Mouse (Mus musculus) MEL (cell line): ENCODE measurements around the gene Pip5k1c. TPM values are rescaled to one million over a fixed set of nuclear protein-coding genes. Genes with fewer than 3 reads are reported as not detected.

Experiments
- DNase-seq: peaks from one replicate; pipeline ENCODE4 v3.0.0; 2011; ENCODE audit warnings: low read depth, low spot score
- H3K27ac ChIP-seq: 2 replicates; pipeline ENCODE4 v1.5.1; 2012; ENCODE audit warnings: low read depth, mild to moderate bottlenecking, control low read depth, low read length, moderate library complexity; ENCODE audit not compliant: control insufficient read depth
- H3K27me3 ChIP-seq, 2 experiments: fragments of 150-350 bp in 1 of 2; sonication (generic) in 1 of 2; 2 replicates each; pipeline ENCODE4 v1.6.1; 2012; ENCODE audit warnings: low read length in 2 of 2, mild to moderate bottlenecking in 2 of 2, improper control_type of control experiment in 1 of 2, moderate library complexity in 1 of 2; ENCODE audit not compliant: insufficient read depth in 2 of 2, control insufficient read depth in 1 of 2
- H3K36me3 ChIP-seq, 2 experiments: 2 replicates each; pipeline ENCODE4 v1.6.1; 2012 to 2014; ENCODE audit warnings: low read length in 2 of 2, improper control_type of control experiment in 1 of 2, inconsistent platforms in 1 of 2, mild to moderate bottlenecking in 1 of 2; ENCODE audit not compliant: insufficient read depth in 2 of 2, control insufficient read depth in 1 of 2
- H3K4me1 ChIP-seq, 2 experiments: fragments of 150-350 bp in 1 of 2; sonication (generic) in 1 of 2; 2 replicates each; pipeline ENCODE4 v1.6.1; 2012; ENCODE audit warnings: low read length in 2 of 2, improper control_type of control experiment in 1 of 2, mild to moderate bottlenecking in 1 of 2; ENCODE audit not compliant: insufficient read depth in 2 of 2, control insufficient read depth in 1 of 2
- H3K4me3 ChIP-seq, 2 experiments: fragments of 150-350 bp in 1 of 2; sonication (generic) in 1 of 2; 2 replicates each; pipeline ENCODE4 v1.5.1; 2012; ENCODE audit warnings: low read depth in 2 of 2, low read length in 2 of 2, mild to moderate bottlenecking in 2 of 2, moderate library complexity in 2 of 2, control low read depth in 1 of 2, improper control_type of control experiment in 1 of 2; ENCODE audit not compliant: control insufficient read depth in 1 of 2, insufficient read depth in 1 of 2
- H3K79me2 ChIP-seq: 2 replicates; pipeline ENCODE4 v1.6.1; 2012; ENCODE audit warnings: mild to moderate bottlenecking, low read length, moderate library complexity; ENCODE audit not compliant: control insufficient read depth, poor library complexity, insufficient read depth
- H3K9ac ChIP-seq: 2 replicates; pipeline ENCODE4 v1.6.1; 2012; ENCODE audit warnings: low read depth, mild to moderate bottlenecking, control low read depth, low read length, moderate library complexity; ENCODE audit not compliant: control insufficient read depth, poor library complexity, severe bottlenecking
- H3K9me3 ChIP-seq: fragments of 150-350 bp; sonication (generic); replicated peaks from 2 replicates; pipeline ENCODE4 v1.6.1; 2012; ENCODE audit warnings: mild to moderate bottlenecking, low read length, improper control_type of control experiment, moderate library complexity; ENCODE audit not compliant: insufficient read depth
- CHD1 ChIP-seq: IDR thresholded peaks from 2 replicates; pipeline ENCODE4 v1.6.1; 2012; ENCODE audit warnings: low read depth, mild to moderate bottlenecking, inconsistent platforms, low read length, improper control_type of control experiment
- CHD2 ChIP-seq: IDR thresholded peaks from 2 replicates; pipeline ENCODE4 v1.6.1; 2011; ENCODE audit warnings: low read length, improper control_type of control experiment
- CTCF ChIP-seq, 3 experiments: IDR thresholded peaks in 2 of 3; conservative IDR thresholded peaks in 1 of 3; 2 replicates each; pipeline ENCODE4 v1.5.1; 2011 to 2012; ENCODE audit warnings: low read length in 3 of 3, low read depth in 2 of 3, mild to moderate bottlenecking in 2 of 3, improper control_type of control experiment in 1 of 3, inconsistent platforms in 1 of 3, mixed read lengths in 1 of 3, moderate library complexity in 1 of 3; ENCODE audit not compliant: control insufficient read depth in 1 of 3, insufficient read depth in 1 of 3, poor library complexity in 1 of 3, severe bottlenecking in 1 of 3
- EP300 ChIP-seq, 2 experiments: IDR thresholded peaks; 2 replicates each; pipeline ENCODE4 v1.6.1; 2011; ENCODE audit warnings: improper control_type of control experiment in 2 of 2, low read length in 2 of 2, low read depth in 1 of 2, mild to moderate bottlenecking in 1 of 2
- ETS1 ChIP-seq: IDR thresholded peaks from 2 replicates; pipeline ENCODE4 v1.6.1; 2012; ENCODE audit warnings: low read depth, mild to moderate bottlenecking, inconsistent platforms, low read length, improper control_type of control experiment, moderate library complexity
- GATA1 ChIP-seq: IDR thresholded peaks from 2 replicates; pipeline ENCODE4 v1.6.1; 2011; ENCODE audit warnings: low read depth, low read length, improper control_type of control experiment
- HCFC1 ChIP-seq: IDR thresholded peaks from 2 replicates; pipeline ENCODE4 v1.6.1; 2012; ENCODE audit warnings: low read depth, mild to moderate bottlenecking, inconsistent platforms, low read length, improper control_type of control experiment, moderate library complexity
- MAX ChIP-seq: IDR thresholded peaks from 2 replicates; pipeline ENCODE4 v1.6.1; 2011; ENCODE audit warnings: low read length, improper control_type of control experiment
- MEF2A ChIP-seq: IDR thresholded peaks from 2 replicates; pipeline ENCODE4 v1.6.1; 2014; ENCODE audit warnings: low read depth, mild to moderate bottlenecking, inconsistent platforms, low read length, improper control_type of control experiment; ENCODE audit not compliant: poor library complexity, insufficient replicate concordance, severe bottlenecking; ENCODE audit errors: extremely low read depth
- MXI1 ChIP-seq: IDR thresholded peaks from 2 replicates; pipeline ENCODE4 v1.6.1; 2011; ENCODE audit warnings: mild to moderate bottlenecking, low read depth, low read length, improper control_type of control experiment
- MYC ChIP-seq: IDR thresholded peaks from 2 replicates; pipeline ENCODE4 v1.6.1; 2011; ENCODE audit warnings: low read depth, mild to moderate bottlenecking, low read length, improper control_type of control experiment, moderate library complexity
- POLR2A ChIP-seq, 2 experiments: IDR thresholded peaks; 2 replicates each; pipeline ENCODE4 v1.6.1; 2011 to 2012; ENCODE audit warnings: low read length in 2 of 2, mild to moderate bottlenecking in 2 of 2, control low read depth in 1 of 2, improper control_type of control experiment in 1 of 2, low read depth in 1 of 2, moderate library complexity in 1 of 2; ENCODE audit not compliant: control insufficient read depth in 1 of 2, insufficient read depth in 1 of 2, poor library complexity in 1 of 2
- POLR2AphosphoS5 ChIP-seq: IDR thresholded peaks from 2 replicates; pipeline ENCODE4 v1.6.1; 2012; ENCODE audit warnings: low read depth, borderline replicate concordance, mild to moderate bottlenecking, inconsistent platforms, low read length, moderate library complexity, mixed read lengths
- SIN3A ChIP-seq: IDR thresholded peaks from 2 replicates; pipeline ENCODE4 v1.6.1; 2012; ENCODE audit warnings: low read length, improper control_type of control experiment, inconsistent platforms
- TAL1 ChIP-seq: IDR thresholded peaks from 2 replicates; pipeline ENCODE4 v1.6.1; 2012; ENCODE audit warnings: mild to moderate bottlenecking, inconsistent platforms, low read length, moderate library complexity, mixed read lengths
- TBP ChIP-seq: IDR thresholded peaks from 2 replicates; pipeline ENCODE4 v1.8.0; 2011; ENCODE audit warnings: low read depth, low read length, improper control_type of control experiment
- TCF12 ChIP-seq: IDR thresholded peaks from 2 replicates; pipeline ENCODE4 v1.6.1; 2014; ENCODE audit warnings: low read depth, mild to moderate bottlenecking, inconsistent platforms, low read length, improper control_type of control experiment, moderate library complexity
- UBTF ChIP-seq: IDR thresholded peaks from 2 replicates; pipeline ENCODE4 v1.6.1; 2012; ENCODE audit warnings: low read depth, mild to moderate bottlenecking, inconsistent platforms, low read length, improper control_type of control experiment, moderate library complexity, borderline replicate concordance; ENCODE audit not compliant: insufficient read depth
- USF1 ChIP-seq: IDR thresholded peaks from 2 replicates; pipeline ENCODE4 v1.6.1; 2014; ENCODE audit warnings: low read depth, mild to moderate bottlenecking, inconsistent platforms, low read length, improper control_type of control experiment, moderate library complexity
- ZKSCAN1 ChIP-seq: IDR thresholded peaks from 2 replicates; pipeline ENCODE4 v1.6.1; 2012; ENCODE audit warnings: low read depth, mild to moderate bottlenecking, inconsistent platforms, low read length, improper control_type of control experiment, moderate library complexity
- ZNF384 ChIP-seq: IDR thresholded peaks from 2 replicates; pipeline ENCODE4 v1.6.1; 2012; ENCODE audit warnings: low read depth, mild to moderate bottlenecking, inconsistent platforms, low read length, improper control_type of control experiment
- polyA plus RNA-seq, 2 experiments: library from polyadenylated mRNA; stranded (reverse) in 1 of 2; unstranded in 1 of 2; fragments of >175 nt in 1 of 2; fragments of >200 nt in 1 of 2; gene quantifications; 2 replicates each; pipeline versions ENCODE4 v1.2.1 to v1.2.4; 2012; ENCODE audit warnings: low replicate concordance in 2 of 2, low read depth in 1 of 2; ENCODE audit not compliant: insufficient read length in 2 of 2, insufficient read depth in 1 of 2, missing spikeins in 1 of 2
- total RNA-seq: library from RNA; depleted of rRNA; stranded (reverse); fragments of 300-350 nt; gene quantifications from 2 replicates; pipeline ENCODE4 v1.2.3, GENCODE M21; 2012

Gene Pip5k1c
- total and polyA plus RNA-seq, 3 experiments, result 14.4 to 40.5 TPM; not detected in 1

GRCm38 (mm10) chr10:81300352-81300907 lies 7.7 kb downstream of the Pip5k1c start:
- Histone ChIP-seq H3K27ac (no peak overlapping the region), H3K4me1 (peaks cover 0 to 4% of the 10 kb centered on the region in 2 experiments; a peak in 1 of 4 replicates), H3K36me3 (no peaks in the 10 kb centered on the region), H3K9ac (no peak overlapping the region), H3K9me3 (no peaks in the 10 kb centered on the region), H3K4me3 (no peak overlapping the region), H3K79me2 (peaks cover 54% of the 10 kb centered on the region), H3K27me3 (no peaks in the 10 kb centered on the region)
- DNase-seq, result no peak
- TF ChIP-seq EP300 (IDR thresholded peaks at IDR 0.05; ENCODE audit: low read depth in 1 of 2, low read length in 2 of 2), result no peak
- no peak for TF ChIP-seq MEF2A
- no peak for TF ChIP-seq TBP
- no peak for TF ChIP-seq POLR2AphosphoS5
- TF ChIP-seq POLR2A (IDR thresholded peaks at IDR 0.05; ENCODE audit: control insufficient read depth in 1 of 2, insufficient read depth in 1 of 2, low read depth in 1 of 2, low read length in 2 of 2, poor library complexity in 1 of 2), result no peak
- TF ChIP-seq TAL1, result no peak
- TF ChIP-seq MAX, result no peak
- no peak for TF ChIP-seq SIN3A
- TF ChIP-seq UBTF, result no peak
- TF ChIP-seq HCFC1, result no peak
- no peak for TF ChIP-seq TCF12
- TF ChIP-seq CHD1, result no peak
- TF ChIP-seq MYC, result no peak

- H3K27ac ChIP-seq, result no peak overlapping the region
- no peak for TF ChIP-seq POLR2AphosphoS5
- TF ChIP-seq ZNF384, result no peak
- H3K4me3 ChIP-seq, result no peak overlapping the region
- H3K9me3 ChIP-seq, result no peaks in the 10 kb centered on the region
- H3K27me3 ChIP-seq, result no peaks in the 10 kb centered on the region
- no peak overlapping the region for H3K9ac ChIP-seq
- H3K36me3 ChIP-seq, result no peaks in the 10 kb centered on the region
- H3K79me2 ChIP-seq, result peaks cover 45% of the 10 kb centered on the region
- peaks cover 0 to 3% of the 10 kb centered on the region in 2 experiments; a peak in 1 of 4 replicates for H3K4me1 ChIP-seq
- DNase-seq, result no peak
Measured at GRCm38 (mm10) chr10:81301321-81301720, 8.6 kb downstream of the Pip5k1c start.

DNA sequence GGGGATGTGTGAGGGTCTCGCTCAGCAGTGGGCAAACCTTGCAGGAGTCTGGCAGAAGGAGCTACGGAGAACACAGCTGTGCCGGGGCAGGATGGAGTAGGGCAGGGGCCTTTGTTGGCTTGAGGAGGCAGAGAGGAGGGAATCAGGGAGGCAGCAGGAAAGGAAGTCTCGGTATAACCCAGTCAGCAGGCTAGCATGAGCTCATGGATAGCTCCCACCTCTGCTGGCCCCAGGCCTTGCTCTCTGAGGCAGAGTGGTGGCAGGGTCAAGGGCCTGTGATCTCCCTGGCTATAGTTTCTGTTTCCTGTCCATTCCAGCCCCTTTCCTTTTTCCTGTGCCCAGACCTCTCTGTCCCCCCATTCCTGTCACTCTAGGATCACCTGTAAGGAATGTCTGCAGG lies 9.5 kb downstream of the Pip5k1c start:
- TF ChIP-seq USF1 (no peak), MYC (no peak), MXI1 (no peak), MEF2A (no peak), ETS1 (no peak), ZKSCAN1 (no peak), CHD1 (no peak), CTCF (IDR thresholded peaks at IDR 0.05 in 2 of 3, conservative IDR thresholded peaks at IDR 0.05 in 1 of 3; ENCODE audit: control insufficient read depth in 1 of 3, insufficient read depth in 1 of 3, low read depth in 2 of 3, low read length in 3 of 3, poor library complexity in 1 of 3, severe bottlenecking in 1 of 3) (no peak), POLR2A (IDR thresholded peaks at IDR 0.05; ENCODE audit: control insufficient read depth in 1 of 2, insufficient read depth in 1 of 2, low read depth in 1 of 2, low read length in 2 of 2, poor library complexity in 1 of 2) (no peak), MAX (no peak), CHD2 (no peak), GATA1 (no peak), SIN3A (no peak), ZNF384 (no peak)
- Histone ChIP-seq H3K9ac (no peak overlapping the region), H3K36me3 (no peaks in the 10 kb centered on the region; a peak in 1 of 4 replicates), H3K4me3 (no peak overlapping the region), H3K27ac (no peak overlapping the region), H3K4me1 (peaks cover 0 to 3% of the 10 kb centered on the region in 2 experiments; a peak in 1 of 4 replicates), H3K79me2 (peaks cover 37% of the 10 kb centered on the region), H3K9me3 (no peaks in the 10 kb centered on the region), H3K27me3 (no peaks in the 10 kb centered on the region)
- no peak for DNase-seq
